Mouse (Mus musculus): ENCODE measurements around the gene Fgfr4. TPM values are rescaled to one million over a fixed set of nuclear protein-coding genes. Genes with fewer than 3 reads are reported as not detected.
"Not testable (repeated sequence)": the region's sequence is repeated elsewhere in the genome, so short reads cannot be mapped to it uniquely, and the experiment has no call there.

The Fgfr4 gene
- total RNA-seq, 1 experiment from 2014 or later = not detected

DNA sequence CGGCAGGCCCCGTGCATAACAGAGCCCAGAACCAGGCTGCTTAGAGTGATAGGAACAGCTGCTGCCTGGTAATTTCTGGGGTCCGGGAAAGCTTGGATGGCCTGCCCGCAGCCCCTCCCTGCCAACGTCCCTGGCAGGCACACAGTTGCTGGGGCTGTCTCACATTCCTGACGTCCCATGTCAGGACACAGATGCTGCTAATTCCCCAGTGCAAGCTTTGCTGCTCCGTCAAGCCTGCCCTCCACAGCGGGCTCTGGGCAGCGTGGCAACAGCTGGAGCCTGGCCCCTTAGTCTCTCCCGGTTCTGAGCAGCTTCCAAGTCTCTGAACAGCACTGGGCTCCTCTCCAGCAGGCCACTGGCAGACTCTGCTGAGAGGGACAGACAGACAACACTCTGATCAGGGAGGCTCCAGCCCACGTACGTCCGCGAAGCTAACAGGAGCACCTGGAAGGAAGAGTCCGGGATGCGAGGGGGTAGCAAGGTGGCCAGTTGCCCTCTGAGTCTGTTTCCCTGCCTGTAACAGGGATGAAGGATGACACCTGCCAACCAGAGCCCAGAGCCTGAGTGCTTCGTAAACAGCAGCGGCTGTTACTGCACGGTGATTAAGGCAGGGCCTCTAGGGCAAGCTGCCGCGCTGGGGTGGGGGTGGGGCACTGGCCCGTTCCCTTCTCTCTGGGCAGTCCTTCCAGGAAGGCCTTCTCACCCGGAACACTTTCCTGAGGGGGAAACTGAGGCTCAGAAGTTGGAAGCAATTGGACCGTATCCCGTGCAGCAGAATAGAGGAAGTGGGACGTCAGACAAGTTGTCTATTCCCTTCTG, 19.3 kb downstream of the Fgfr4 start:
- ATAC-seq (replicated peaks; ENCODE audit: low read depth, poor library complexity, severe bottlenecking) = 0 out of 2 replicates have a peak, but pooled peaks have one; percentile 18

DNA sequence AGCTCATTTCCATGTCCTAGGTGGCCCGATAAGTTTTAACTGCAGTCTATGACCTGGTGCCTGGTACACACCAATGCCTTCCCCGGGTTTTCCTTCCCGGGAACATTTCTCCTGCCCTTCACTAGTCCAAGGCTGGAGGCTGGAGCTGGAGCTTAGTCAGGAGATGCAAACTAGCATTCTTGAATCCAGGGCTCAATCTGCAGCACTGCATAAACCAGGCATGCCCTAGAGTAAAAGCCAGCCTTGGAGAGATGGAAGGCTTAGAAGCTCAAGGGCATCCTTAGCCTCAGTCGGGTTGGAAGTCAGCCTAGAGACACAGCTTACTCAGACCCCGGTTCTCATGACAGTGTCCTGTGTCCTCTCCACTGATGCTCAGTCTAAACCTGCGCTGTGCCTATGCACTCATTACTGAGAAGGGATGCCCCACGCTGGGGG, 19.9 kb downstream of the Fgfr4 start:
- 0 out of 2 replicates have a peak, but pooled peaks have one; percentile 15 for ATAC-seq (replicated peaks; ENCODE audit: low read depth, poor library complexity, severe bottlenecking)

DNA sequence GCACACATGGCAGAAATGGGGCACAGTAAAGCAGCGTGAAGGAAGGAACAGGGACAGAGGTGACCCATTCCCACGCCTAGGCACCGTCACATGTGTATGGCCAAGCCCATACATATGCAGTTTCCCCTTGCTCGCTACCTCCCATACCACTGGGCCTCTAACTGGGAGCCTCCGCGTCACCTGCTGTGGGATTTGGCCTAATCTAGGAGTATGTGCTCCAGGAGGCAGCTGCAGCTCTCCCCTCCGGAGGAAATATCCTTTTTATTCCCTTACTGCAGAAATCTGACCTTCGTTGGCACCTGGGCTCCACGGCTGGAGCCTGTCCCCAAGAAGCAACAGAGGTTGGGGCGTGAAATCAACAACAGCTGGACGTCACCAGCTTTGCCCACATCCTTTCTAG, 21.9 kb downstream of the Fgfr4 start:
- no peak for ATAC-seq (replicated peaks; ENCODE audit: low read depth, poor library complexity, severe bottlenecking)

DNA sequence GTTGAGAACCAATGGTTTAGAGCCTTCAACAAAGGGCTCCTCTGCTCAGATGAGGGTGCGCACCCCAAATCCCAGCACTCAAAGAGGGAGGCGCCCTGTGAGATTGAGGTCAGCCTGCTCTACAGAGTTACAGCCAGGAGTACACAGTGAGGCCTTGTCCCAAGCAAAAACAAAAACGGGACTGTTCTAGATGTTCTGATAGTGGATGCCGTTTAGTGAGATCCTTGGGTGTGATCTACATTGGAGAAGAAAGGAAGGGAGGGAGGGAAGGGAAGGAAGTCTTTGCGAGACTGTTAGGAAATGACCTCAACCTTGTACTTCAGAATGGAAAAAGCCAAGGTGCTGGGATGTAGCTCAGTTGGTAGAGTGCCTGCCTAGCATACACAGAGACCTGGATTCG, 23.8 kb downstream of the Fgfr4 start:
- no peak for ATAC-seq (replicated peaks; ENCODE audit: low read depth, poor library complexity, severe bottlenecking)

DNA sequence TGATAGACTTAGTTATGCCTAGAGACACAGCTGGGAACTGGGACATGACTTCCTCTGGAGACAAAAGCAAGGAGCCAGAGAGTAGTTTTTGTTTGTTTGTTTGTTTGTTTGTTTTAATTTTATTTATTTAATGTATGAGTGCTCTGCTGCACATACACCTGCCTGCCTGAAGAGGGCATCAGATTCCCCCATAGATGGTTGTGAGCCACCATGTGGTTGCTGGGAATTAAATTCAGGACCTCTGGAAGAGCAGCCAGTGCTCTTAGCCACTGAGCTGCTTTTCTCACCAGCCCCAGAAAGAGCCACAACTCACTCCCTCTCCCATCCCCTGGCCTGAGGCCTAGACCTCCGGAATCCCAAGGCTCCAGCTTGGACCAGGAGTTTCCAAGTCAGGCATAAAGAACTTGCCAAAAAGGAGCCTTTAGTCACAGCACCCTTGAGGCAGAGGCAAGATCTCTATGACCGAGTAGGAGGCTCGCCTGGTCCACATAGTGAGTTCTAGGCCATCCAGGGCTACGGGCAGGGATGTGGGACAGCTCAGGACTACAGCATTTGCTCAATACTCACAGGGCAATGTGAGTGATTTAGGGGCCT, 25.6 kb downstream of the Fgfr4 start:
- no peak for ATAC-seq (replicated peaks; ENCODE audit: low read depth, poor library complexity, severe bottlenecking)

DNA sequence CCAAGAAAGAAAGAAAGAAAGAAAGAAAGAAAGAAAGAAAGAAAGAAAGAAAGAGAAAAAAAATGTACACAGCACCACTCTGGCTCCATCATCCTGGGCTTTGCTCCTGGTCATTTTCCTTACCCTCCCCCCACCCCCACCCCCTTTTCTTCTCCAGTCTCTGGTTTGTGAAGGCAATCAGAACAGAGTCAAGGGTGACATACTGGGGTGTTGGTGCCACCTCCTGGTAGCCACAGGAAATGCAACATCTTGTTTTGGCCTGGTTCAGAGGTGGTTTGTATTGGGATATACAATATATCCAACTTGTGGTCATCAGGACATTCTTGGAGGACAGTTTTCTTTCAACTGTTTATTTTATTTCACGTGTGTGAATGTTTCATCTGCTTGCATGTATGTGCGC, 26.1 kb downstream of the Fgfr4 start:
- ATAC-seq (replicated peaks; ENCODE audit: low read depth, poor library complexity, severe bottlenecking) = peak; percentile 61

DNA sequence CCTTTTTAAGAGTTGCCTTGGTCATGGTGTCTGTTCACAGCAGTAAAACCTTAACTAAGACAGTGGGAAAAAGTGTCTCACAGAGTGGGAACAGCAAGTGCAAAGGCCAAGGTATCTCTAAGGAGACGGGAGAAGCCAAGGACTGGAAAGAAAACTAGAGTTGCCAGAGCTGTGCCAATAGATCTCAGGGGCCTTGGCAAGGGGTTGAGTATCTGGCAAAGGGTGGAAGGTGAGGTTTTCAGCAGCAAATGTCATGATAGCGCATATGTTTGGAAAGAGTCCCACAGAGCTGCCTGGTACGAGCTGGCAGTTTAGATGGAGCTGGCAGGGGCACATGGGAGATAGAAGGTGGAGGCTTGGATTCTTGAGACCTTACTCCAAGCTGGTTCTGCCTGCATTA, 27.2 kb downstream of the Fgfr4 start:
- ATAC-seq (replicated peaks; ENCODE audit: low read depth, poor library complexity, severe bottlenecking) = no peak

DNA sequence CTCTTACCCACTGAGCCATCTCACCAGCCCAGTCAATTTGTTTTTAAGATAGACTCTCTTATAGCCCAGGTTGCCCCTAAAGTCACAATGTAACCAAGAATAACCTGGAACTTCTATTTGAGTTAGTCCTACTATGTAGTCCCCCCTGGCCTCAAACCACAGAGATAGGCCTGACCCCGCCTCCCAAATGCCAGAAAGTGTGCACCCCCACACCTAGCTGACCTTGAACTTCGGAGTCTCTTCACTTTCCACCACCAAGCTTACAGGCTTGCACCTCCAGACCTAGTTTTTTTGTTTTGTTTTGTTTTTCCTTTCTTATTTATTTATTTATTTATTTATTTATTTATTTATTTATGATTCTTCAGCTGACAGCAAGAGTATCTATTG, 29.3 kb downstream of the Fgfr4 start:
- no peak for ATAC-seq (replicated peaks; ENCODE audit: low read depth, poor library complexity, severe bottlenecking)

DNA sequence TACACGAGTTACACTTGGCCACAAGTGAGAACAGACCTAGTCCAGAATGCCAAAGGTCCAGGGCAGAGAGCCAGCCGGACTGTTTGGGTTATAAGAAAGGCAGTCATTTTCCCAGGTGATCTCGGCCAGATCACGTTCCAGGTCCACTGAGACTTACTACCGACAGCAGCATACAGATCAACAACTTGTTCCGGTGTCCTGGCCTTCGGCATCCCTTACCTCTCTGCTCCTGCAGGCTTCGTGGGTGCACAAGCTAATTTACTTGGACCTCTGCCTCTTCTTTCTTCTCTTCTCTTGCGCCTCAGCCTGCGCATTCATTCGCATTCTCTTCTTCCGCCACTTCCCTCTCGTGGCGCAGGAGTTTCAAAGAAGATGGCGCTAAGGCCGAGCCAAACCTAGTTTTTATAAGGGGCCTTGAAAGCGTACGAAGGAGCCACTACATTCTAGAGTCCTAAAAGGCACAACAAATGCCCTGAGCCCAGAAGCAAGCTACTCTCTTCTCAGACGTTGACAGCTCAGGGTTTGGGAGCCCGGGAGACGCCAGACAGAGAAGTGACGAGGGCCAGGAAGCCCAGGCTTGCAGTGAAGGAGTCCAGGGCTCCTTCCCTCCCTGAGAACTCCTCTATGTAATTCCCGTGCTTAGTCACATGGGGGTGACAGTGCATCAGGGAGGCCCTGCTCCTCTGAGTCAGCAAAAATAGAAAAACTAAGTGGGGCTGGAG, 29.9 kb downstream of the Fgfr4 start:
- peak; percentile 95 for ATAC-seq (replicated peaks; ENCODE audit: low read depth, poor library complexity, severe bottlenecking)

DNA sequence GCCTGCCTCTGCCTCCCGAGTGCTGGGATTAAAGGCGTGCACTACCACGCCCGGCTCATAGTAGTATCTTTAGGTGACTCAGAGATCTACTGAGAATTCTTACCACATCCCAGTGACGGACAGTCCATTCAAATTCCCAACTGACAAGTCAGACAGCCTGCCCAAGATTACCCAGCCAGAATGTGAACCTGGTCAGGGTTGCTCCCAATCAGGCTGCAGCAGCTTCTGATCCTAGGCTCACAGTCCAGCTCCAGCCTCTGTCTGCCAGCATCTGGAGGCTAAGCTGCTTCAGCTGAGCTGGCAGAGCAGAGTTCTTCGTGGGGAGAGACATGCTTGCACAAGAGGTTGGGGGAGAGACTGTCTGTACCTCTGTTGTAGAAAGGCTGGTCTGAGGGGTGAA, 30.9 kb downstream of the Fgfr4 start:
- ATAC-seq (replicated peaks; ENCODE audit: low read depth, poor library complexity, severe bottlenecking) = no peak

DNA sequence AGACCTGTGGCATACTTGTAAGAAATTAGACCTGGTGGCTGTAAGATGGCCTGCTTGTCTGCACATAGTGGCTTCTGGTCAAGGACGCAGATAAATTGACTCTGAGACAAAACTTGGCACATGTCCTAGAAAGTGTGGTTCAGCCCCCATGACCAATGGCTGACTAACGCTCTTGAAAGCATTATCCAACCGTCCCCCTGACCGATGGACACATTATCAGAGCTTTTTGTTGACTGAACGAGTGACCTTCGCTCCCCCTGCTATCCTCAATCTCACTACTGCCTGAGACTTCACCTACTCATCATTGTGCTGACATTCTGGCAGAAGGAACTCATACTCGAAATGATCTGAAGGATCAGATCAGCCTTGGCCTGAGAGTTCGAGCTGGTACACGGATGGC, 34.6 kb downstream of the Fgfr4 start:
- not testable (repeated sequence) for ATAC-seq (replicated peaks; ENCODE audit: low read depth, poor library complexity, severe bottlenecking)

DNA sequence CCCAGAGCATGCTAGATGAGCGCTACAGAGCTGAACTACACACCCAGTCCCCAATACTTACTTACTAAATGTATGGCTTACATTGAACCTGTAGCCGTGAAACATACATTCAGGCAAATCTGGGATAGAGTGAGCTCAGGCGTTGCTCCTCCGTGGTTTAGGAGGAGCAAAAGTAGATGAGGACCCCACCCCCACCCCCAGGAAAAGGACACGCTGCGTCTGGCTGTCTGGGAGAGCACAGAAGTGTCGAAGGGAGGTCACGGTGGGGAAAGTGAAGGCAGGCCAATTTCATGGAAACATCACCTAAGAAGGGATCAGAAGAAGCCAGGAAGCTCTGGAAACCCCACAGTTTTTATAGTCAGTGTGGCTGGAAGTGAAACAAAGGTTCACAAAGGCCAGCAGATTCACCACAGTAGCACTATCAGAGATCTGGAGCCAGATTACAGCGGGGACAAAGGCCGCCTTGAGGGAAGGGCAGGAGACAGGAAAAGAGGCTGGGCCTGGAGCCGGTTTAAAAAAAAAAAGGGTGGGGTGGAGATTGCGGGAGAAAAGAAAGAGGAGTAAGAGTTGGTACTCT, 37.2 kb downstream of the Fgfr4 start:
- peak; percentile 37 for ATAC-seq (replicated peaks; ENCODE audit: low read depth, poor library complexity, severe bottlenecking)

DNA sequence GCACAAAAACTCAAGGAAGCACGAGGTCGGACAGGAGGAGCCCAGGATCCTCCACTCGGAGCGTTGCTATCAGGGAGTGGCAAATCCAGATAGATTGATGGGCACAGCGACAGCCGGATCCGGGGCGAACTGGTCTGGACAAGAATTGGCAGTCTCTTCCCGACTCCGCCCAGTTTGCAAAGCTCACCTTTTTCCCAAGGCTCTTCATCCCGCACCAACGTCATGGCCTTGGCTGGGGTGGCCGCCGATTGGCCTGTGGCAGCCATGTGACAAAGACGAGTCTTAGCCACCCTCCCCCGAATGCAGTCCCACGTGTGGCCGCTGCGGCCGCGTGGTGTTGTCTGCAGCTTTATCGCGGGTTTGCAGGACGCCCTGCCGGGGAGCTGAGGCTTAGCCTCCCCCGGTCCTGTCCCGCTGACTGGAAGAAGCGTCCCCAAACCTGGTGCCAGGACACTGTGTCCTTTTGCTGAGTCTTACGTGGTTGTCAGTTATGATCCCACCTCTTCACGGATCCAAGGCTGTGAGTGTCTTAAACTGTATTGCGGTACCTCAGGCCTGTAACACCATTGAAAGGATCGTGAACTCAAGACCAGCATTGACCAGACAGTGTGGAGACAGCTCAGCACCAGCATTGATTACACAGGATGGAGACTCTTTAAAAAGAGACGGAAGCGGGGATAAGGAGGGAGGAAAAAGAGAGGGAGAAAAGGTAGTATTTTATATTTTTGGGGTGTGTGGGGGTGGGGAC, 37.9 kb downstream of the Fgfr4 start:
- peak; percentile 99 for ATAC-seq (replicated peaks; ENCODE audit: low read depth, poor library complexity, severe bottlenecking)

DNA sequence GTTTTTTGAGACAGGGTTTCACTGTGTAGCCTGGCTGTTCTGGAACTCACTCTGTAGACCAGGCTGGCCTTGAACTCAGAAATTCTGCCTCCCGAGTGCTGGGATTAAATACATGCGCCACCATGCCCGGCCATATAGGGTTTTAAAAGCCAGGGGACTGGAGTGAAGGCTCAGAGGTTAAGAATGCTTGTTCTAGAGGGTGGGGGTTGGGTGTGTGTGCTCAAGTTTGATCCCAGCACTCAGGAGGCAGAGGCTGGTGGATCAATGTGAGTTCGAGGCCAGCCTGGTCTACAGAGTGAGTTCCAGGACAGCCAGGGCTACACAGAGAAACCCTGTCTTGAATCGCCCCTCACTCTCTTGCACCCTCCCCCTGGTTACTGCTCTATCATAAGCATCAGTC, 39.1 kb downstream of the Fgfr4 start:
- no peak for ATAC-seq (replicated peaks; ENCODE audit: low read depth, poor library complexity, severe bottlenecking)

DNA sequence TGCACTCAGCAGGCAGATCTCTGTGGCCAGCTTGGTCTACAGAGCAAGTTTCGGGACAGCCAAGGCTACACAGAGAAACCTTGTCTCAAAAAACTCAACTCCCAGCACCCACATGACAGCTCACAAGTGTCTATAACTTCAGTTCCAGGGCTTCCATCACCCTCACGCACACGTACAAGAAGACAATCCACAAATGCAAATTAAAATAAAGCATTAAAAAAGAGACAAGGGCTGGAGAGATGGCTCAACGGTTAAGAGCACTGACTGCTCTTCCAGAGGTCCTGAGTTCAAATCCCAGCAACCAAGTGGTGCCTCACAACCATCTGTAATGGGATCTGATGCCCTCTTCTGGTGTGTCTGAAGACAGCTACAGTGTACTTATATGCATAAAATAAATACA, 50.3 kb downstream of the Fgfr4 start:
- not testable (repeated sequence) for ATAC-seq (replicated peaks; ENCODE audit: low read depth, poor library complexity, severe bottlenecking)

DNA sequence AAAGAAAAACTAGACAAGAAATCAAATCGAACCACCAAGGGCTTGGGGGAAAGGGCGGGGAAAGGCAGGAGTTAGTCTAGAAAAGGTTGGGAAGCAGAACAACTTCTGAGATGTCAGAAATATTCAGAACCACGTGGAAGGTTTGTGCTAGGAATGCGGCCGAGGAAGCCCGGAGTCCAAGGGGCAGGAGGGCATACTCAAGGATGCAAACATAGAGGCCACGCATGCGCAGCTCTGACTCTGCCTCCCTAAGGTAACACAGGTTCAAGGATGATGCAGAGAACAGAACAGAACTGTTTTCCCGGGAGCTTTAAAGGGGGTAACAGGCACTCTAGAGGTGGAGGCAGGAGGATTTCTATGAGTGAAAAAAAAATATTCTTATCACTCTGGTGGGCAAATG, 51.3 kb downstream of the Fgfr4 start:
- no peak for ATAC-seq (replicated peaks; ENCODE audit: low read depth, poor library complexity, severe bottlenecking)

DNA sequence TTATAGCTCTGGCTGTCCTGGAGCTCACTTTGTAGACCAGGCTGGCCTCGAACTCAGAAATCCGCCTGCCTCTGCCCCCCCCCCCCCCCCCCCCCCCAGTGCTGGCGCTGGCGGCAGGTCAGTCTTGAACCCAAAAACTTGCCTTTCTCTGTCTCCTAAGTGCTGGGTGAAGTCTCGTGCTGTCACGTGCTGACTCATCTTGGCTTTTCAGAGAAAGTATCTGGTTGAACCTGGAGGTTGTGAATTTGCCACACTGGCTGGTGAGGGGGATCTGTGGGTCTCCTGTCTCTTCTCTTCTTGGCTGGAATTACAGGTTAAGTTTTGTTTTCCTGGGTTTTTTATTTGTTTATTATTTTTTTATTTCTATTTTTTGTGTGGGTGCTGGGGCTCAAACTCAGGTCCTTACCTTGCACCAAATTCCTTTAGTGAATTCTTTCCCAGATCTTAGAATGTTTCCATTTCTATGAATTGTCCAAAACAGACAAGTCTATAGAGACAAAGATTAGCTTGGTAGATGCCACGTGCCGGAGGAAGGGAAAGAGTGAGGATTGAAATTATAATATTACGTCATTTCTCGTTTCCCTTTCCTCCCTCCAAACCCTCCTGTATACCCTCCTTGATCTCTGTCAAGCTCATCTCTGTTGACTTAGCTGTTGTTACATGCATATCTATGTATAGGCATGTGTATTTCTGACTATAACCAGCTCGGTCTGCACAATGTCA, 52.4 kb downstream of the Fgfr4 start:
- ATAC-seq (replicated peaks; ENCODE audit: low read depth, poor library complexity, severe bottlenecking) = no peak

DNA sequence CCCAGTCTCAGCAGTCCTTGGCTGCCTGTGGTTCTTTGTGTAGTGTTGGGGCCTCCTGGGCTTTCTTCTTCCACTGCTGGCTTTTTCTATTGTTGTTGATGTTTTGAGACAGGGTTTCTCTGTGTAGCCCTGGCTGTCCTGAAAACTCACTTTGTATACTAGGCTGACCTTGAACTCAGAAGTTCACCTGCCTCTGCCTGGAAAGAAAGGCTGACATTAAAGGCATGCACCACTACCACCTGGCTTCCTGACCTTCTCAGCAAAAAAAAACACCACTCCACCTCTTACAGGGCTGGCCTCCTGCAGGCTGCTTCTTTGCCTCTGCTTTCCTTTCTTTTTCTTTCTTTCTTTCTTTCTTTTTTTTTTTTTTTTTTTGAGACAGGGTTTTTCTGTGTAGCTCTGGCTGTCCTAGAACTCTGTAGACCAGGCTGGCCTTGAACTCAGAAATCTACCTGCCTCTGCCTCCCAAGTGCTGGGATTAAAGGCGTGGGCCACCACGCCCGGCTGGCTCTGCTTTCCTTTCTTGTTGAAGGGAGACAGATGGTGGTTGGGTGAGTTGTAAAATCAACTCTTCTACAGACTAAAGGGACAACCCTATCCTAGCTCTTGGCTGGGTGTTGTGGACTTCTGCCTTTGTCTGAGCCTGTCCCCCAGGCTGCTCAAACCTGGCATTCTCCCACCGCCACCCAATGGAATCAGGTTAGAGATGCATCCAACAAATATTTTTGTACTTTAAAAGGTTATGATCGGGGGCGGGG, 53.2 kb downstream of the Fgfr4 start:
- ATAC-seq (replicated peaks; ENCODE audit: low read depth, poor library complexity, severe bottlenecking) = no peak
